In the genomic region with DNA sequence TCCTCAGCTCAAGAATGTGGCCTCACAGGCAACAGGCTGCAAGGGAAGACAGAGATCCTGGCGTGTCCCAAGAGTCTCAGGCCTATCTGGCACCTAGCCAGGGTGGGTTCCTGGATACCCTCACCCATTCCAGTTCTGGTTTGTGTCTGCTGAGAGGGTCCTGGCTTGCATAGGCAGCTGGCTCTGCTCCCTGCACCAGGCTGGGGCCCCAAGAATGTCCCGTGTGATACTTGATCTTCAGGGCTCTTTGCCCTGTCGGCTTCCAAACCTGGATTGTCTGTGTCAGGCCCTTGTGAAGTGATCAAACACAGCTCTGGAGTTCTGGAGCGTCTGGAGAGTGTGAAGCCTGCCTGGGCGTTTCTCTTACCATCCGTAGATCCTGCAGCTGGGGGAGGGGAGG, we compare ENCODE assay signal across 19 mouse cellular contexts. TPM values are rescaled to one million over a fixed set of nuclear protein-coding genes. Genes with fewer than 3 reads are reported as not detected.
DNase-seq lines count a peak whose midpoint lies in the region; ATAC-seq lines count a peak whose summit lies in the region.
"Had no signal": no experiment of that assay in that cellular context is flagged by ENCODE, and none has a peak within 500 bp of the region (broad histone marks: within the 10 kb centered on the region; RNA-seq: fewer than 3 reads in every experiment).

No protein-coding gene starts in this region.

- DNase-seq in heart, postnatal 10 days, result no peak
- DNase-seq in midbrain, embryonic 14.5 days, result peak; percentile 8
- peak; percentile 45 for DNase-seq in yolk sac, embryonic 10.5 days (ENCODE audit: low spot score)
- DNase-seq in adrenal gland, adult 8-10 months, result no peak
- DNase-seq: adrenal gland, postnatal 25 days; cerebellum, postnatal 14 days; heart, adult 11 months; lung, postnatal 36 days had no signal

- 7% methylated on average over 6 of the region's 6 CpGs for WGBS in heart, embryonic 11.5 days (ENCODE audit: insufficient replicate concordance)
- WGBS in midbrain, embryonic 14.5 days, result 33% methylated on average over 6 of the region's 6 CpGs
- whole genome bisulfite sequencing in midbrain, embryonic 16.5 days, result 41% methylated on average over 6 of the region's 6 CpGs
- 12% methylated on average over 6 of the region's 6 CpGs for WGBS in intestine, embryonic 15.5 days

- H3K4me2 ChIP-seq in heart, embryonic 11.5 days, result no peak overlapping the region
- no peak overlapping the region for H3K4me2 ChIP-seq in midbrain, embryonic 14.5 days (ENCODE audit: low read length)
- H3K4me2 ChIP-seq in midbrain, embryonic 16.5 days (ENCODE audit: low read length), result no peak overlapping the region
- no peak overlapping the region for H3K4me2 ChIP-seq in intestine, embryonic 15.5 days (replicated peaks)
- H3K4me2 ChIP-seq: neural tube, embryonic 12.5 days had no signal

- no peak overlapping the region for H3K9ac ChIP-seq in heart, embryonic 11.5 days (ENCODE audit: low read depth, low read length)
- no peak overlapping the region for H3K9ac ChIP-seq in midbrain, embryonic 14.5 days (replicated peaks; ENCODE audit: low read length)
- H3K9ac ChIP-seq in midbrain, embryonic 16.5 days (ENCODE audit: low read depth, low read length), result no peak overlapping the region
- no peak overlapping the region for H3K9ac ChIP-seq in intestine, embryonic 15.5 days
- H3K9ac ChIP-seq: liver, embryonic 14.5 days; neural tube, embryonic 12.5 days had no signal

- no peaks in the 10 kb centered on the region for H3K9me3 ChIP-seq in heart, embryonic 11.5 days (replicated peaks; ENCODE audit: control insufficient read depth, low read length)
- H3K9me3 ChIP-seq in midbrain, embryonic 14.5 days (ENCODE audit: control insufficient read depth, low read length), result no peaks in the 10 kb centered on the region
- no peaks in the 10 kb centered on the region for H3K9me3 ChIP-seq in midbrain, embryonic 16.5 days (replicated peaks; ENCODE audit: control insufficient read depth, low read length, poor library complexity, severe bottlenecking)
- H3K9me3 ChIP-seq in intestine, embryonic 15.5 days, result no peaks in the 10 kb centered on the region
- H3K9me3 ChIP-seq: neural tube, embryonic 12.5 days had no signal

- intact Hi-C loops in heart, postnatal 10 days (cut with DNase I), result no loop called here

- peaks cover 10% of the 10 kb centered on the region for H3K4me1 ChIP-seq in heart, embryonic 11.5 days (ENCODE audit: control insufficient read depth, insufficient read depth, low read length)
- H3K4me1 ChIP-seq in midbrain, embryonic 14.5 days (ENCODE audit: control insufficient read depth, insufficient read depth, low read length), result no peaks in the 10 kb centered on the region
- no peaks in the 10 kb centered on the region; the same call in 1 of the 2 replicates for H3K4me1 ChIP-seq in midbrain, embryonic 16.5 days (ENCODE audit: control insufficient read depth, insufficient read depth, low read length)
- peaks cover 14% of the 10 kb centered on the region for H3K4me1 ChIP-seq in intestine, embryonic 15.5 days (replicated peaks)

- no peak overlapping the region for H3K4me3 ChIP-seq in heart, embryonic 11.5 days (ENCODE audit: low read depth, low read length)
- no peak overlapping the region for H3K4me3 ChIP-seq in midbrain, embryonic 14.5 days (replicated peaks; ENCODE audit: low read depth, low read length)
- no peak overlapping the region for H3K4me3 ChIP-seq in midbrain, embryonic 16.5 days (ENCODE audit: low read depth, low read length)
- no peak overlapping the region for H3K4me3 ChIP-seq in intestine, embryonic 15.5 days (replicated peaks)
- H3K4me3 ChIP-seq: neural tube, embryonic 12.5 days had no signal

- no peak overlapping the region for H3K27ac ChIP-seq in heart, embryonic 11.5 days (ENCODE audit: low read depth, low read length)
- H3K27ac ChIP-seq in midbrain, embryonic 14.5 days (replicated peaks; ENCODE audit: low read depth, low read length), result no peak overlapping the region
- H3K27ac ChIP-seq in midbrain, embryonic 16.5 days (ENCODE audit: low read length), result no peak overlapping the region
- H3K27ac ChIP-seq in intestine, embryonic 15.5 days, result peak overlapping the region; percentile 27; the same call in 1 of the 2 replicates
- H3K27ac ChIP-seq: liver, embryonic 14.5 days; neural tube, embryonic 12.5 days had no signal

- ATAC-seq in heart, embryonic 11.5 days (replicated peaks; ENCODE audit: insufficient number of reproducible peaks, low FRiP score, low TSS enrichment), result peak; percentile 61; the same call in 1 of the 2 replicates
- ATAC-seq in midbrain, embryonic 14.5 days (ENCODE audit: low FRiP score, low TSS enrichment), result no peak
- no peak for ATAC-seq in midbrain, embryonic 16.5 days
- peak; percentile 69 for ATAC-seq in intestine, embryonic 15.5 days

- no peaks in the 10 kb centered on the region for H3K27me3 ChIP-seq in heart, embryonic 11.5 days (ENCODE audit: control insufficient read depth, insufficient read depth, low read length)
- H3K27me3 ChIP-seq in midbrain, embryonic 14.5 days (ENCODE audit: control insufficient read depth, insufficient read depth, low read length), result no peaks in the 10 kb centered on the region
- H3K27me3 ChIP-seq in midbrain, embryonic 16.5 days (ENCODE audit: control insufficient read depth, insufficient read depth, low read depth, low read length), result no peaks in the 10 kb centered on the region
- H3K27me3 ChIP-seq in intestine, embryonic 15.5 days (replicated peaks), result no peaks in the 10 kb centered on the region
- H3K27me3 ChIP-seq: neural tube, embryonic 12.5 days had no signal

- no peaks in the 10 kb centered on the region for H3K36me3 ChIP-seq in heart, embryonic 11.5 days (ENCODE audit: control insufficient read depth, insufficient read depth, low read length)
- H3K36me3 ChIP-seq in midbrain, embryonic 14.5 days (ENCODE audit: control insufficient read depth, insufficient read depth, low read length), result no peaks in the 10 kb centered on the region
- H3K36me3 ChIP-seq in midbrain, embryonic 16.5 days (ENCODE audit: control insufficient read depth, insufficient read depth, low read length), result no peaks in the 10 kb centered on the region
- no peaks in the 10 kb centered on the region for H3K36me3 ChIP-seq in intestine, embryonic 15.5 days
- H3K36me3 ChIP-seq: neural tube, embryonic 12.5 days had no signal

RNA-seq across cellular contexts. Expression of a gene that starts 22.2 kb away (rescaled TPM):
- polyA plus RNA-seq in heart, embryonic 11.5 days (2014; fragmentation: Nextera tagmentation; extraction: Ambion mirVana), result not detected in 2 replicates
- not detected for total RNA-seq in heart, postnatal 10 days (2021)
- polyA plus RNA-seq in midbrain, embryonic 14.5 days (2014; fragmentation: Nextera tagmentation; extraction: Ambion mirVana), result not detected in 2 replicates
- not detected in 2 replicates for polyA plus RNA-seq in midbrain, embryonic 16.5 days (2015; fragmentation: Nextera tagmentation; extraction: Ambion mirVana)
- polyA plus RNA-seq in intestine, embryonic 15.5 days (2015; fragmentation: Nextera tagmentation; extraction: Ambion mirVana), result not detected in 2 replicates
- total RNA-seq in adrenal gland, adult 8-10 months (2022), result not detected
- total RNA-seq: adrenal gland, postnatal 25 days; hematopoietic stem cell, adult 5-6 weeks; layer of hippocampus, adult 18-20 months; left cerebral cortex, adult 8-10 months; MEL; midbrain, postnatal 0 days had no signal
- polyA plus RNA-seq: kidney, embryonic 14.5 days; liver, embryonic 14.5 days; midbrain, postnatal 0 days; neural tube, embryonic 12.5 days had no signal

Comparison
In these comparisons a context has a peak if more than half of its experiments do, and no peak if none do; other contexts are left out.
1. ATAC-seq: peak in heart, embryonic 11.5 days (single experiment) and intestine, embryonic 15.5 days (single experiment); none in midbrain, embryonic 14.5 days (single experiment) and midbrain, embryonic 16.5 days (single experiment).
2. DNase-seq: peak in midbrain, embryonic 14.5 days (single experiment) and yolk sac, embryonic 10.5 days (single experiment); none in heart, postnatal 10 days (0 of 2) and adrenal gland, adult 8-10 months (single experiment).